Mouse (Mus musculus) thymus, postnatal 4 days (tissue): ENCODE measurements around the gene Slc24a2.

Source experiments
- DNase-seq: peaks from one replicate; pipeline ENCODE4 v3.0.0; 2021

Gene Slc24a2

DNA sequence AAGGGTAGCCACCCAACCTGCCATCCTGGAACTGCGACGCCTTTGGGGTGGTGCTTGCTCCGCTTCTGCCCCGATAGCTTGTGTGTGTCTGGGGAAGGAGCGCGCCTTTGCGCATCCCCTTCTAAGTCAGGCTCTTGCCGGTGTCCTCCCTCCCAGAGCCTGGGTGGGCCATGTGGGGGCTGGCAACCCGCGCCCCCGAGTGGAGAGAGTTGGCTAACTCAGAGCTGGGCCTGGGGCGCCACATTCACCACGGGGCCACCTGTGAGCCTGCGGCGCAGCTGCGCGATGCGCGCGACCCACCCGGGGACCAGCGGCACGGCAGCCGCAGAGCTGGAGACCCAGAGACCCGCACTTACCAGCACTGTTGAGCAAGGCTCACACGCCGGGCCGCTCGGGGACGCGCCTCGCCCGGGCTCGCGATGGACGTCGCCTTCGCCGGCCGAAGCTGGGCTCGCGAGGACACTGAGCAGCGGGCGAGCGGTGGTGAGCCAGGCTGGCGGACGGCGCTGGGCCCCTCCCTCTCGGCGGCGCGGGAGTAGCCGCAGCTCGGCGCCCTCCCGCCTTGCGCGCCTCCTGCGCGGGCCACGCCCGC is at the start of gene Slc24a2:
Gene Slc24a2, minus strand, starts transcription at position 518 of the 592 bp plus-strand sequence.
- DNase-seq, result peak; percentile 11

GRCm38 (mm10) chr4:87274825-87275224 is 44.5 kb upstream of the Slc24a2 start:
- DNase-seq, result no peak

DNA sequence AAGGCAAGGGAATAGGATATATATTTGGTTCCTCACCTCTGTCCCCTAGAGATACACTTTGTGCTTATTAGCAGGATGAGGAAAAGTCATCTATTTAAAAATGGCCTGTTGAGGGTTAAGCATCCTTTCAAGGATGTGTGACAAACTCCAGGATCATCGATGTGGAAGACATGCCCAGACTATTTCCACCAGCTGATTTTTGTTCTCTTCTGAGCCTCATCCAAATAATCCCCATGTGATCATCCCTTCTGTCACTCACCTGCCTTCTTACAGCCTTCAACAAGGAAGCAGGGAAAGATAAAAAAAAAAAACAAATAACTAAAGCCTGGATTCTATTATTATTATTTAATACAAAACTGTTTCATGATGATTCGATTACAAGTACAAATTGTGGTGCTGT is 44.0 kb upstream of the Slc24a2 start:
- no peak for DNase-seq

- no peak for DNase-seq
Observed at GRCm38 (mm10) chr4:87273476-87273875, 43.2 kb upstream of the Slc24a2 start.

GRCm38 (mm10) chr4:87229224-87229959 is 885 bp downstream of the Slc24a2 start:
- DNase-seq, result no peak

GRCm38 (mm10) chr4:87221586-87221985 is 8.7 kb downstream of the Slc24a2 start:
- DNase-seq, result no peak

GRCm38 (mm10) chr4:87218196-87218595 is 12.1 kb downstream of the Slc24a2 start:
- no peak for DNase-seq

DNA sequence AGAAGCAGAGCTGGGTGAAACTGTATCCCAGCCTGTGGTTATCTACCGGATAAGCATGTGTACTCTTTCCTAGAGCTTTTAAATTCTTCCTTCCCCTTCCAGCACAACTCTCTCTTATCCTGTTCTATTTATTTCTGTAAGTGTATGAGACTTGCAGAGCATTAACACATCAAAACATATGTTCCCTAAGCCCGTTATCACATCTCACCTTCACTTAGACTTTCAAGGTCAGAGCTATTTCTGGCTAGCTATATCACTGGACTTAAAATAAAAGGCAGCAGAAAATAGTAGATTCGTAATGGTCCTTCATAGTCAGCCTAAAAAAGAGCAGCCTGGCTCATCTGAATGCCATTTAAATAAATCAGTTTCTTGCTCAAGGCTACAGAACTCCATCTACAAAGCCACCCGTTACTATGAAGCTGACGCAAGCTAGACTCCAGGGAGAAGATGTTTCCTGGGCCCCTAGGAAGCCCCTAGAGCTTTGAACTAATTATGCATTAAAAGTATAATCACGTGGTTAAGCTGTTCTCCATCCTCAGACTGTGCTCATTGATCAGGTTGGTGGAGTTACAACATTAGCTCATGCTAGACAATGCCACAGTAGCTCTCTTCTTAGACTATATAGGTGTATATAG is 18.8 kb downstream of the Slc24a2 start:
- DNase-seq, result no peak

DNA sequence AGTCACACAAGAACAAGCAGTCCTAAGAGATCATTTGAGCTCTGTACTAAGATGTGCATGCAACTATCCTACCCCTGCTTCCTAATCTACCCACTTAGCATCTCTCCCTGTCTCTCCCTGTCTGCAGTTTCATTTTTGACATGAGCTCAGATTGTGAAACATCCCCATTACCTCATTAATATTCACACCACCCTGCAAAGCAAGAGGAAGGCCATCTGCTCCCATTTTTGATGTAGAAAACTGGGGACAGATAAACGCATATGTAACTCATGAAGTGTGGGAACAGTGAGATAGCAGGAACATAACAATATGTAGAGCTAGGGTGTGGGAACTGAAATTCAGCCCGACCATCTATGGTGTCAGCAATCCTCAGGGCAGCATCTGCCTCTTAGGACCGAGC is 19.7 kb downstream of the Slc24a2 start:
- no peak for DNase-seq

- DNase-seq, result no peak
Observed at GRCm38 (mm10) chr4:87202081-87202480, 28.2 kb downstream of the Slc24a2 start.

GRCm38 (mm10) chr4:87201229-87201628 is 29.0 kb downstream of the Slc24a2 start:
- DNase-seq, result no peak

GRCm38 (mm10) chr4:87184147-87184930 is 45.9 kb downstream of the Slc24a2 start:
- no peak for DNase-seq

DNA sequence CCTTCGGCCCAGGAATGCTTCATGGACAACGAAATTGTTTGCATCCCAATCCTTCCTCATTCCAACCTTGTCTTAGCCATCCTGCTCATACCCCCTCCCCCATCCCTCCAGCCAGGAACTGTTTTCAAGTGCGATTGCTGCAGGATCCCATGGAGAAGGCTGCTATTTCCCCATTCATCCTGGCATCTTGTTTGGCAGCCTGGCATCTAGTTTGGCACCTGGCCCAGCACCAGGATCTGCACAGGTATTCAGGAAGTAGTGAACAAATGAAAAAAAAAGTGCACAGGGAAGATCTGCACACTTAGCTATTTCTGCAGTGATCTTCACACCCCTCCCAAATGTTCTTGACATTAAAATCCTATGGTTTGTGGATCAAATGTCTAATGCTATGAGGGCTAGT is 53.2 kb downstream of the Slc24a2 start:
- DNase-seq, result no peak

DNA sequence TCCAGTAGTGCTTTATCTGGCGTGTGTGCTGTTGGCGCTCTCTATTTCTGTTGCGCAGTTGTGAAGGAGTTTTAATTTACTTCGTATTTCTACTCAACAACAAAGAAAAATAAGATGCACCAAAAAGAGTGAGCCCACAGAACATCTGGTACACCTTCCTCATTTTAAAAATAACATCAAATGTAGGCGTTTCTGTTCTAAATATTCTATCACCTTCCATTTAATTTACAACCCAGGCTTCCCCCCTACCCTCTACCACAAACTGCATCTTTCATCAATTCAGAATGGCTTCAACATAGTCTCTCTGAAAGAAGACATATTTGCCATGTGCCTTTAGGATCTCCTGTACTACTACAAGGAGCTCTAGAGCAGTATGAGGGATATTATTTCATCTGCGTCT is 66.3 kb downstream of the Slc24a2 start:
- no peak for DNase-seq

DNA sequence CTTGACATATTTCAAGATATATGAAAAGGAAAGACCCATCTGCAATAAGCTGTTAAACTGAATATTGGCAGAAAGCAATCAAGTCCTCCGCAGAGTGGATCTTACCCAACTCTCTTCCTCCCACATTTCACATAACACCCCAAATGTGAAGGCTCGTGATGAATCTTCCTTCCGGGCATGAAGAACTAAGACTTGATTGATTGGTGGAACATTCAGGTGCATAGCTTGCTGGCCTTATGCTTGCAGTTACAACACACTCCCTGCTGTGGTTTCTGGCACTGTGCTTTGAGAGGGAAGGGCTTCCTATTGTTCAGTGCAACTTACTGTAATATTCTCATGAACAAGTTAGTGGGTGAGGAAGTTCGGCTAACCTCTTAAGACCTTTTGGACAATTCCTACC is 72.2 kb downstream of the Slc24a2 start:
- no peak for DNase-seq

GRCm38 (mm10) chr4:87151990-87152389 is 78.3 kb downstream of the Slc24a2 start:
- no peak for DNase-seq

GRCm38 (mm10) chr4:87149584-87149983 is 80.7 kb downstream of the Slc24a2 start:
- DNase-seq, result no peak

DNA sequence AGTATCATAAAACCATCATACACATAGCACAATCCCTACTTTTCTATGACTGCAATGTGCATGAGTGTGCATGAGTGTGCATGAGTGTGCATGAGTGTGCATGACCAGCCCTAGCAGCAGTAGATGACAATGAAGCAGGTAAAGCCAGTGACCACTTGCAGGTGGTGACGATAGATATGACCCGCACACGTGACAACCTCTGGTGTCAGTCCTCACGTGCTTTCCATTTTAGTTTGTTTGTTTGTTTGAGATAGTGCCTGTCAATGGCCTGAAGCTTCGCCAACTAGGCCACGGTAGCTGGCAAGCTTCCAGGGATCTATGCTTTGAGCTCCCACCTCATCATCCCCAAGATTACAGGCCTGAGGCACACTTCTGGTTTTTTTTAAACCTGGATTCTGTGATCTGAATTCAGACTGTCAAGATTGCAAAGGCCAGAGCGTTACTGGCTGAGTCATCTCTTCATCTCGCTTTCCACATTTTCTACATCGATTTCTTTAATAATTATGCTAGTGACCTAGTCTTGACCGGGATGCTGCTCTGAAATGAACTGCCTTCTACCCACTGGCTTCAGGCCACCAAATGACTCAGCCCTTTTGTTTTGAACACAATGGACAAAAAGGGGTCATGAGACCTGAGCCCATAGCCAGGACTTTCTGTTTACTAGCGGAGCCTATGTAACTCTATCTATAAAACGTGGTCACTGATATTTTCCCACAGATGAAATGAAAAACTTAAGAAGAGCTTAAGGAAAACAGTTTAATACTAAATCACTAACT is 88.5 kb downstream of the Slc24a2 start:
- no peak for DNase-seq

GRCm38 (mm10) chr4:87140901-87141300 is 89.4 kb downstream of the Slc24a2 start:
- no peak for DNase-seq

DNA sequence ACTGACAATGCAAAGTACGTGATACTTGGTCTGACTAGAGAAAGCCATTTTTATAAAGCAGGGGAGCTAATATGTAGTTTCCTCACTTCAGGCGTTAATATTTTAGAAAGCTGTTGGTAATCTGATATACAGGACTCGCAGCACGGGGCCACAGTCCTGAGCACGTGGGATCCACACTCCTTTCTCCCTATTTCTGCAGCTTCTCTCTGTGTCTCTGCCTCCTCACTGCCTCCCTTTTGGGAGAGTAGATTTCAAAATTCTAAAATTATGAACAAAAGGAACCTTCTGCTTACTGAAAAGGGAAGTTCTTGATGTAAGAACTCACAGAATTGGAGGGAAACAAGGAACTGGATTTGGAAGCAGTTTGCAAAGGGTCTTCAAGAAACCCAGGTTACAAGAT is 97.8 kb downstream of the Slc24a2 start:
- no peak for DNase-seq

DNA sequence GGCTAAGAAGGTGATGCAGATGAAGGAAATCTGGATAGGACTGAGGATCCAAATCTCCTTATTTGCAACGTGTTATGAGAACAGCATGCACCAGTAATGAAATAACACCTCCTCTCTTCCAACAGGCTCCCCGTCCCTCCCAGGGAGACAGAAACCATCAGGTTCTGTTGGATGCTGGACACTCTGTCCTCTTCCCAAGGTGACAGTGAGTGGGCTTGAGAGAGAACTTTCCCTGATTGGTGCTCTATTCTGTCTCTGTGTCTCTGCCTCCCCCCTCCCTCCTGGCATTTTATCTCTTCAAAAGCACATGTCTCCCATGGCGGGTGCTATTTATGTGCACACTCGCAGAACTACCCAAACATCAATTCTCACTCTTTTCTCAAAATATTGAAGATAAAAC is 103.5 kb downstream of the Slc24a2 start:
- no peak for DNase-seq

- peak; percentile 9 for DNase-seq
Observed at GRCm38 (mm10) chr4:87119758-87120157, 110.5 kb downstream of the Slc24a2 start.

DNA sequence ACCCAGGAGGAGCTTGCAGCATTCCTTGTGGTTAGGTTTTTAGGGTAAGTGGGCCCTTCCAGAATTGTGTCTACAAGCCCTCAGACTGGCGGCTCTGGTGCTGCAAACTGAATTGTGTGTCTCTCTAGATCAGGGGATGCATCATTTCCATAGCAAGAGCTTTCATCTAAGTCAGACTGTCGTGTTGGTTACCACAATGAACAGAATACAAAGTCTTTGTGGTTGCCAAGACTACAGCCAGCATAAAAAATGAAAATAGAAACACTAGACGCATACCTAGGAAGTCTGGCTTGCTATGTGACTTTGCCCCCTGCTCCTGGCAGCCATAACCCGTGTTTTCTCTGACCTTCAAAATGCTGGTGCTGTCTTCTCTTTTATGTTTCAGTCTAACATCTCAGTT is 114.6 kb downstream of the Slc24a2 start:
- DNase-seq, result no peak
